Mouse (Mus musculus): ENCODE data around the gene Coro2a. TPM values are rescaled to one million over a fixed set of nuclear protein-coding genes. Genes with fewer than 3 reads are reported as not detected.
"Not testable (repeated sequence)": the region's sequence is repeated elsewhere in the genome, so short reads cannot be mapped to it uniquely, and the experiment has no call there.

Coro2a gene
- polyA plus RNA-seq, 1 experiment, result 36.0 TPM

DNA sequence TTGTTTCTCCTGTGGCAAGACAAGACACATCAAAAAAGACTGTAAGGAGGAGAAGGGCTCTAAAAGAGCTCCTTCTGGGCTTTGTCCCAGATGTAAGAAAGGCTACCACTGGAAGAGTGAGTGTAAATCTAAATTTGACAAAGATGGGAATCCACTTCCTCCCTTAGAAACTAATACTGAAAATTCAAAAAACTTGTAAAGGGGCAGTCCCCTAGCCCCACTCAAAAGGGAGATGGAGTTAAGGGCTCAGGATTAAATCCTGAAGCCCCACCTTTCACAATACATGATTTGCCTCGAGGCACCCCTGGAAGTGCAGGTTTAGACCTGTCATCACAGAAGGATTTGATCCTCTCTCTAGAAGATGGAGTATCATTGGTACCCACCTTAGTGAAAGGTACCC lies 23.8 kb downstream of the Coro2a start:
- Histone ChIP-seq H3K36me3 (ENCODE audit: control insufficient read depth, insufficient read depth, low read length) (no peaks in the 10 kb centered on the region; the same call in 1 of the 2 replicates), H3K27ac (ENCODE audit: insufficient read depth, low read length) (peak overlapping the region; percentile 68; the same call in 1 of the 2 replicates), H3K4me1 (ENCODE audit: control insufficient read depth, insufficient read depth, insufficient read length) (peaks cover 19% of the 10 kb centered on the region), H3K27me3 (ENCODE audit: control insufficient read depth, insufficient read depth, low read length) (no peaks in the 10 kb centered on the region), H3K4me3 (ENCODE audit: extremely low read depth, insufficient read depth, insufficient read length) (no peak overlapping the region)
- no peak for DNase-seq (ENCODE audit: low read depth in 1 of 2, low spot score in 2 of 2)
- 45% methylated on average over 1 of the region's 1 CpGs for WGBS
- TF ChIP-seq POLR2A (IDR thresholded peaks at IDR 0.05; ENCODE audit: low read depth, low read length), result no peak
- no peak for TF ChIP-seq CTCF (IDR thresholded peaks at IDR 0.05; ENCODE audit: extremely low read depth, insufficient read depth, insufficient read length, insufficient replicate concordance)

DNA sequence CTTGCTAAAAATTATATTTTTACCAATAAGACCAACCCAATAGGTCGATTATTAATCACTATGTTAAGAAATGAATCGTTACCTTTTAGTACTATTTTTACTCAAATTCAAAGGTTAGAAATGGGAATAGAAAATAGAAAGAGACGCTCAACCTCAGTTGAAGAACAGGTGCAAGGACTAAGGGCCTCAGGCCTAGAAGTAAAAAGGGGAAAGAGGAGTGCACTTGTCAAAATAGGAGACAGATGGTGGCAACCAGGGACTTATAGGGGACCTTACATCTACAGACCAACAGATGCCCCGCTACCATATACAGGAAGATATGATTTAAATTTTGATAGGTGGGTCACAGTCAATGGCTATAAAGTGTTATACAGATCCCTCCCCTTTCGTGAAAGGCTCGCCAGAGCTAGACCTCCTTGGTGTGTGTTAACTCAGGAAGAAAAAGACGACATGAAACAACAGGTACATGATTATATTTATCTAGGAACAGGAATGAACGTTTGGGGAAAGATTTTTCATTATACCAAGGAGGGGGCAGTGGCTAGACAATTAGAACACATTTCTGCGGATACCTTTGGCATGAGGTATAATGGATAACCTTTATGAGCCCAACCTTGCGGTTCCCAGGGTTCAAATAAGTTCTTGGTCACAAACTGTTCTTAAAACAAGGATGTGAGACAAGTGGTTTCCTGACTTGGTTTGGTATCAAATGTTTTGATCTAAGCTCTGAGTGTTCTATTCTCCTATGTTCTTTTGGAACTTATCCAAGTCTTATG lies 26.3 kb downstream of the Coro2a start:
- H3K4me3 ChIP-seq (ENCODE audit: extremely low read depth, insufficient read depth, insufficient read length); H3K36me3 ChIP-seq (ENCODE audit: control insufficient read depth, insufficient read depth, low read length); H3K27ac ChIP-seq (ENCODE audit: insufficient read depth, low read length); H3K27me3 ChIP-seq (ENCODE audit: control insufficient read depth, insufficient read depth, low read length); DNase-seq (ENCODE audit: low read depth in 1 of 2, low spot score in 2 of 2): not testable (repeated sequence)
- H3K4me1 ChIP-seq (ENCODE audit: control insufficient read depth, insufficient read depth, insufficient read length), result peaks cover 24% of the 10 kb centered on the region
- WGBS, result 10% methylated on average over 6 of the region's 10 CpGs

- TF ChIP-seq CTCF (IDR thresholded peaks at IDR 0.05; ENCODE audit: extremely low read depth, insufficient read depth, insufficient read length, insufficient replicate concordance), result no peak
- no peak for TF ChIP-seq POLR2A (IDR thresholded peaks at IDR 0.05; ENCODE audit: low read depth, low read length)
- no peaks in the 10 kb centered on the region for H3K27me3 ChIP-seq (ENCODE audit: control insufficient read depth, insufficient read depth, low read length)
- H3K4me1 ChIP-seq (ENCODE audit: control insufficient read depth, insufficient read depth, insufficient read length), result peaks cover 24% of the 10 kb centered on the region
- DNase-seq (ENCODE audit: low read depth in 1 of 2, low spot score in 2 of 2), result no peak
- peak overlapping the region; percentile 38; the same call in 1 of the 2 replicates for H3K4me3 ChIP-seq (ENCODE audit: extremely low read depth, insufficient read depth, insufficient read length)
- 5% methylated on average over 10 of the region's 12 CpGs for WGBS
- H3K36me3 ChIP-seq (ENCODE audit: control insufficient read depth, insufficient read depth, low read length), result no peaks in the 10 kb centered on the region
- peak overlapping the region; percentile 89 for H3K27ac ChIP-seq (ENCODE audit: insufficient read depth, low read length)
These were observed 27.2 kb downstream of the Coro2a start for GRCm38 (mm10) chr4:46574841-46575240.

DNA sequence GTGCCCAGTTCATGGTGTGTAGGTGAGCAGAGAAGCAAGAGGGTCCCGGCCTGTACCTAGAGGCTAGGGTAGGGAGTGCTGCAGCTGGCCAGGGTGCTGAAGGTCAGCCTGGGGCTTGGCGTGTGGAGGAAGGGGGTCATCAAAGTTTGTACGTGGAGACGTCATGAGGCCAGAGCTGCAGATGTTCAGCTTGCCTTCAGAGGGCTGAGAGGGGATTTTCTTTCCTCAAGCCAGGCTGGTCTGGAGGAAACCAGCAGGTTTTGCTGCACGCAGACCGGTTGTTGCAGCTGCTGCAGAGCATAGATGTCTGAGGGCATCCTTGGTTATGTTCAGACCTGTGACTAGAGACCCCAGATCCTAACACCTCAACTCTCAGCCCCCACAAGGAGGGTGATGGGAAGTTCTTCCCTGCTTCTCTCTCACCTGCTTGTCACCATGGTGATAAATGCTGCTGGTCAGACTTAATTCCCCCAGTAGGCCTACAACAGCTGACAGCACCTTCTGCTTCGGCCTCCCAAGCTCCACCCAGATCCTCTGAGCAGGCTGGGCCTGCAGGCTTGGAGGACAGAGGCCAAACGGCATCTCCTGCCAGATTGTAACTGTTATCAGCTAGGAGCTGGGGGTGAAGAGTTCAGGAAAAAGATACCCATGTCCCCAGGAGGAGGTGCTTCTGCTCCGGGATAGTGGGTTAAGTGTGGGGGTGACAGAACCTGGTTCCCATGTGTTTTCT lies 27.8 kb downstream of the Coro2a start:
- Histone ChIP-seq H3K27ac (ENCODE audit: insufficient read depth, low read length) (peak overlapping the region; percentile 89), H3K27me3 (ENCODE audit: control insufficient read depth, insufficient read depth, low read length) (no peaks in the 10 kb centered on the region), H3K4me3 (ENCODE audit: extremely low read depth, insufficient read depth, insufficient read length) (peak overlapping the region; percentile 11), H3K4me1 (ENCODE audit: control insufficient read depth, insufficient read depth, insufficient read length) (peaks cover 24% of the 10 kb centered on the region), H3K36me3 (ENCODE audit: control insufficient read depth, insufficient read depth, low read length) (no peaks in the 10 kb centered on the region)
- TF ChIP-seq CTCF (IDR thresholded peaks at IDR 0.05; ENCODE audit: extremely low read depth, insufficient read depth, insufficient read length, insufficient replicate concordance) (no peak), POLR2A (IDR thresholded peaks at IDR 0.05; ENCODE audit: low read depth, low read length) (no peak)
- WGBS, result 17% methylated on average over 9 of the region's 9 CpGs
- no peak for DNase-seq (ENCODE audit: low read depth in 1 of 2, low spot score in 2 of 2)

- Histone ChIP-seq H3K36me3 (ENCODE audit: control insufficient read depth, insufficient read depth, low read length) (no peaks in the 10 kb centered on the region), H3K27me3 (ENCODE audit: control insufficient read depth, insufficient read depth, low read length) (no peaks in the 10 kb centered on the region), H3K4me3 (ENCODE audit: extremely low read depth, insufficient read depth, insufficient read length) (no peak overlapping the region), H3K27ac (ENCODE audit: insufficient read depth, low read length) (peak overlapping the region; percentile 51), H3K4me1 (ENCODE audit: control insufficient read depth, insufficient read depth, insufficient read length) (peaks cover 25% of the 10 kb centered on the region)
- no peak for DNase-seq (ENCODE audit: low read depth in 1 of 2, low spot score in 2 of 2)
- WGBS, result 50% methylated on average over 4 of the region's 4 CpGs
- TF ChIP-seq CTCF (IDR thresholded peaks at IDR 0.05; ENCODE audit: extremely low read depth, insufficient read depth, insufficient read length, insufficient replicate concordance) (no peak), POLR2A (IDR thresholded peaks at IDR 0.05; ENCODE audit: low read depth, low read length) (no peak)
These were observed 29.4 kb downstream of the Coro2a start for GRCm38 (mm10) chr4:46572616-46573015.

DNA sequence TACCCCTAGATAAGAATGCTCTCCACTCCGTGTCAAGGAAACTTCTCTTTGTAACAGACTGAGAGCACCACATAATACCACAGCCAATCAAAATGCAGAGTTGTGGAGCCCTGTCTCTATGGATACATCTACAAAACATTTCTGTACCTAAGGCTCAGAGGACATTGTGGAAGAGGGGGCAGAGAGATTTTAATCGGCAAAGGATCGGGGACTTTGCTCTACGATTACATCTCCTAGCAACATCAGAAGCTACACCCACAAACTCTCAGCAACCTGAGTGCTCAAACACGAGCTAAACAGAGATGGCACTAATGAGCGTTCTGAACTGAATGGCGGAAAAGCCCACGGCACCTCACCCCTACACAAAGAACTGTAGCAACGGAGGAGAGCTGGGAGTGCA lies 30.3 kb downstream of the Coro2a start:
- H3K27me3 ChIP-seq (ENCODE audit: control insufficient read depth, insufficient read depth, low read length), result no peaks in the 10 kb centered on the region
- DNase-seq (ENCODE audit: low read depth in 1 of 2, low spot score in 2 of 2), result no peak
- H3K4me3 ChIP-seq (ENCODE audit: extremely low read depth, insufficient read depth, insufficient read length), result no peak overlapping the region
- no peak overlapping the region for H3K27ac ChIP-seq (ENCODE audit: insufficient read depth, low read length)
- peaks cover 30% of the 10 kb centered on the region for H3K4me1 ChIP-seq (ENCODE audit: control insufficient read depth, insufficient read depth, insufficient read length)
- no peaks in the 10 kb centered on the region for H3K36me3 ChIP-seq (ENCODE audit: control insufficient read depth, insufficient read depth, low read length)
- TF ChIP-seq POLR2A (IDR thresholded peaks at IDR 0.05; ENCODE audit: low read depth, low read length) (no peak), CTCF (IDR thresholded peaks at IDR 0.05; ENCODE audit: extremely low read depth, insufficient read depth, insufficient read length, insufficient replicate concordance) (no peak)
- 88% methylated on average over 9 of the region's 9 CpGs for WGBS

- no peak for TF ChIP-seq CTCF (IDR thresholded peaks at IDR 0.05; ENCODE audit: extremely low read depth, insufficient read depth, insufficient read length, insufficient replicate concordance)
- TF ChIP-seq POLR2A (IDR thresholded peaks at IDR 0.05; ENCODE audit: low read depth, low read length), result no peak
- DNase-seq (ENCODE audit: low read depth in 1 of 2, low spot score in 2 of 2), result no peak
- H3K27me3 ChIP-seq (ENCODE audit: control insufficient read depth, insufficient read depth, low read length), result no peaks in the 10 kb centered on the region
- peaks cover 44% of the 10 kb centered on the region; the same call in 1 of the 2 replicates for H3K4me1 ChIP-seq (ENCODE audit: control insufficient read depth, insufficient read depth, insufficient read length)
- no peak overlapping the region for H3K4me3 ChIP-seq (ENCODE audit: extremely low read depth, insufficient read depth, insufficient read length)
- H3K36me3 ChIP-seq (ENCODE audit: control insufficient read depth, insufficient read depth, low read length), result no peaks in the 10 kb centered on the region
- H3K27ac ChIP-seq (ENCODE audit: insufficient read depth, low read length), result no peak overlapping the region
- 75% methylated on average over 5 of the region's 5 CpGs for WGBS
These were observed 32.3 kb downstream of the Coro2a start for GRCm38 (mm10) chr4:46569671-46570070.
